Mouse (Mus musculus) granulocyte monocyte progenitor cell, adult 5-6 weeks (primary cell): Measurements from ENCODE around the gene Mrtfa. TPM values are rescaled to one million over a fixed set of nuclear protein-coding genes. Genes with fewer than 3 reads are reported as not detected.

Experiments
- ATAC-seq: replicated peaks from 2 replicates; pipeline ENCODE4 v1.8.0; 2016; ENCODE audit warnings: mild to moderate bottlenecking, moderate TSS enrichment, inconsistent platforms; ENCODE audit not compliant: poor library complexity, severe bottlenecking
- total RNA-seq, 2 experiments: library from RNA; stranded (forward) in 1 of 2; stranded (reverse) in 1 of 2; fragments of 200-712, 200-1000 nt in 1 of 2; fragments of >200 nt in 1 of 2; fragmentation: Nextera tagmentation in 1 of 2; gene quantifications; 2 replicates each; pipeline ENCODE4 v1.2.3; 2014 to 2017

Mrtfa gene
- total RNA-seq, 2 experiments from 2014 or later, result 11.1 to 36.9 TPM

DNA sequence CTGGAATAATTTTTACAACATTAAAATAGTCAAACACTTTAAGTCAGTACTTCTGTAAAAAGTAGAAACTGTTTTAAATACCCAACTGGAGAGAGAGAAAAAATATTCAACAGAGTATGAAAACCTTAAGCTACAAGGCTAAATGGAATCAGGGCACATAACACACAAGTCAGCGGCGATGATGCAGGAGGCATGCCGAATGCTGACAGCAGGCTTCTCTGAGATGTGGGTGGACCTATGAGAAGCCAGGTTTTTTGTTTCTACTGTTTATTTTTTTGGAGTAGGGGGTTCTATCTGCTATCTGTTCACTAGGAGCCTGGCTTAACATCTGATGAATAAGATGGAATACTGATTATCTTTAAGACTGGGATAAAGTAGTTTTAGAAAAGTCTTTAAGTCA is 80.2 kb downstream of the Mrtfa start:
- ATAC-seq, result no peak

DNA sequence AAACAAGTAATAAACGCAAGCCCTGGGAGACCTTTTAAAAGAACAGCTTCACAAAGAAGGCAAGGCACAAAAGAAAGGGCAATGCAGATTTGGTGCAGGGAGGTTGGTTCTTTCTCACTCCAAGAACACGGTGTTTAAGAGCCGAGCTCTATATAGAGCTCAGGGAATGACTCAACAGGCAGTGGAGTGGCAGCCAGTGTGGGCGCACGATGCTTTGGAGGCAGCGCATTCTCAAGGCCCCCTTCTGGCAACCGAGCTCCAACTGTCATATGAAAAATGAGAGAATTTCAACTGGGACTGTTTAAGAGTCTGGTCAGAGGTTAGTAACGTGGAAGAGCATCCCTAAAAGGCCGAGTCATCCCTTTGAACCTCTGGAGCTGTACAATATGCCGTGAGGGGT is 84.6 kb downstream of the Mrtfa start:
- peak; percentile 32 for ATAC-seq

DNA sequence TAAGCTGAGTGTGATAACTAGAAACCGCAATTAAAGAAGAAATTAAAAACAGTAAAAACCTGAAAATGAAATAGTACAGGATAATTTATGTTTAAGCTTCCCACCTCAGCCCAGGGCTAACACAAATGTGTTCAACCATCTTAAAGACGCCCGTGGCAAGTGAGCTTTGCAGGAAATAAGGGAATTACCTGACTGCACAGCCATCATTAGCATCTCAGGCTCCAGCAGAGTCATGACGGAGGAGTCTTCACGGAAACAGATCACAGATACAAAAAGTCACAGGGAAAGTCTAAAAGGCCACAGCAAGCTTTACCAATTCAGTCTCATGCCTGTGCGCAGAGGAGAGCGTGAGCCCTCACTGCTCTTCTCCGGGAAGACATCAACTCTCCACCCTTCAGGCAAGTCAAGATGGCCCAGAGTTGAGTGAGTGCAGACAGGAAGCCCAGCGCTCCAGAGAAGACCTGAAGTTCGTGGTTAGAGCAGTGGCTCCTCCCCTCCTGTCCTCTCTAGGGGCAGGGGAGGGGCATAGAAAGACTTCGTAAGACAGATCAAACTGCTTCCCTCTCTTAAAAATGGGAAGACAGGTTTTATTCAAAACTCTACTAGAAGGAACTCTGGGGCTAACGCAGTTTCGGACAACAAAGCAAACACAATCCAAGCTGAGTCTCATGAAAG is 85.8 kb downstream of the Mrtfa start:
- ATAC-seq, result peak; percentile 93

DNA sequence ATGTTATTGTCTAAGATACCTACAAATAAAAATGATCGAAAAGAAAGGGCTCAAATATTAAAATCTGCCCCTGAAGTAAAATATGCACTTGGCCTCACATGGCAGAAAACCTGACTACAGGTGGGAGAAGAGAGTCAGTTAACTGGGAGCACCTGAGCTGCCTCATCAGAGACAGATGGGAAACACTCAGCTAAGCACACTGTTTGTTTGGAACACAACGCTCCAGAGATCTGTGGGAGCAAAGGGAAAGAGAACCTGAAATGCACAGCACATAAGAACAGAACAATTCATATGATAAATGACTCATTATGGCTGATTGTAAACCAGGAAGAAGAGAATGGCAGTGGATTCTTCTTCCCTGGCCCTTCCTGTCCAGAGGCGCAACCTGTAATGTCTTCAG is 87.1 kb downstream of the Mrtfa start:
- ATAC-seq, result no peak

DNA sequence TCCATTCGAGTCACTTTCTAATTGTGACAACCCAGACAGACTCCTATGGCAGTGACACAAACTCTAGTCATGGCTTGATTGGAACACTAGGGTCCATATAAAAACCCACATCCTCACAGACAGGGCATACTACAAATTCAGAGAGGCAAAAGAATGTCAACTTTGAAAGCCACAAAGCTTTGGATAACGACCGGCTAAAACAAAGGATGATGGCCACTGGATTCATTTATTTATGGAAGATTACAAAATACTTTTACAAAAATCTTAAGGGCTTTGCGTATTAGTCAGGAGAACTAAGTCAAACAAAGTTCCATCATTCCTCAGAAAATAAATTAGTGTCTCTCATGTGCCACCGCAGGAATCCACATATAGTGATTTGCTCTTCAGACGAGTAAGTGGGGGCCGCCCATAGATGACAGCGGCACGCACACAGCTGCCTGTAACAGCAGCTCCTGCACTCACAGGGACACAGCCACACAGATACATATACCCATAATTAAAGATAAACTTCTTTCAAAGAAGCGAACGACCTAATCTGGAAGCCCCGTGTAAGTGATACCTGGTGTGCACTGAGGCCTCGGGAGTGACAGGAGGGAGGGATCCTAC is 88.2 kb downstream of the Mrtfa start:
- no peak for ATAC-seq

DNA sequence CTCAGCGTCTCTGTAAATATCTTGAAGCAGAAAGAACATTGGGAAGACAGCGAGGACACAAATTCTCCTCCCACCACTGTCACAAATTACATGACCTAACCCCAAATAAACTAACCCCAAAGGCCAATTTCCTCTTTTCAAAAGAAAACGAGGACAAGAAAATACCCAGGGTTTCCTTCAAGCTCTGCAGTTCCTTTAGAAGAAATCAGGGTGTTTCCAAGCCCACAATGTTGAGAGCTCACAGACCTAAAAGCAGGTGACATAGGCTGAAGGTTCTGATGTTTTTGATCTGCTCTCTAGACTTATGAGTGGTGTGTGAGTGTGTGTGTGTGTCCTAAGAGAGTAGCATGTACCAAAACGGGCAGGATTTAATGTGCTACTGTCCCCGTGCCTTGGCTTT is 89.2 kb downstream of the Mrtfa start:
- ATAC-seq, result no peak

DNA sequence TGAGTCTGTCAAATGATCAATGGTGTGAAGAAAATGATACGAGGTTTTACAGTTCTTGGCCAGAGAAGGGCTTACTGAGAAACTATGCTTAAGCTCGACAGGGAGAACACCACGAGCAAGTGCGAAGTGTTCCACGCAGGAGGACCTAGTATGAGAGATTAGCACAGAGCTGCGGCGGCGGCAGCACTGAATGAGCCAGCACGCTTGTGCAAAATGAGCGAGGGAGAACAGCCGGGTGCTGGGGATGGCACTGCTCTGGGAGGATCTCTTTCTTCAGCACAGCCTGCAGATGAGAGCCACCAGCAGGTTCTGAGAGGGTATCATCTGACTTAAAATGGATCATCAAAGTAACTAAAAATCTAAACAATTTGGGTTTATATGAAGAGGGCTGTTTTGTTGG is 91.3 kb downstream of the Mrtfa start:
- no peak for ATAC-seq

DNA sequence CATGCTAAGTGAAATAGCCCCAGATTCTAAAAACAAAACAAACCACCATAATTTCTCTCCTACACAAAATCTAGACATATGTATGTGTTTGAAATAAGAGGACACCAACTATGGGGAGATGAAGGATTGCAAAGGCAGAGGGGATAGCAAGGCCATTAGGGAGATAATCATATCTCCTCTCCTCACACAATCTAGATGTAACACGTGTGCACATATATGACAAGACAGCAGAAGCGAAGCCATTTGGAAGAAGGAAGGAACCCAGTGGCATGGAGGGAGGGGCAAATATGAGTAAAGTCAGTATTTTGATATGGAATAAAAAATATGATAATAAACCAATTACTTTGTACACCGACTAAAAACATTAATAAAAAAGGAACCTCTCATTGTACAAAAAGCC is 91.9 kb downstream of the Mrtfa start:
- ATAC-seq, result no peak

DNA sequence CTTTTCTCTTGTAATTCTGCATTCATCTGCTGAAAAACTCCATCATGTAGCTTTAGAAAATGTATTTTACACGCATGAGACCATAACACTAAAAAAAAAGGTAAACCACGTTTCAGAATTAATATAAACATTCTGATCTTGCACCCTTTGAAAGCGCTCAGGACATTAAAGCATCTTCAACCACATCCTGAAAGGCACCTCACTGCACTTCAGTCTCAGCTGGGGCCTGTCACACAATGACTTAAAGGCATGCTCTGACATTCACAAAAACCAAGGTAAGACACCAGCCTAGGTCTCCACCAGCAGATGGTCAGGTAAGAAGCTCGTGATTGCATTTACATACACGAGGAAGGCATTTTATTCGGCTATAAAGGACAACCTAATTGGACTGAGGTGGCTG is 92.7 kb downstream of the Mrtfa start:
- no peak for ATAC-seq

DNA sequence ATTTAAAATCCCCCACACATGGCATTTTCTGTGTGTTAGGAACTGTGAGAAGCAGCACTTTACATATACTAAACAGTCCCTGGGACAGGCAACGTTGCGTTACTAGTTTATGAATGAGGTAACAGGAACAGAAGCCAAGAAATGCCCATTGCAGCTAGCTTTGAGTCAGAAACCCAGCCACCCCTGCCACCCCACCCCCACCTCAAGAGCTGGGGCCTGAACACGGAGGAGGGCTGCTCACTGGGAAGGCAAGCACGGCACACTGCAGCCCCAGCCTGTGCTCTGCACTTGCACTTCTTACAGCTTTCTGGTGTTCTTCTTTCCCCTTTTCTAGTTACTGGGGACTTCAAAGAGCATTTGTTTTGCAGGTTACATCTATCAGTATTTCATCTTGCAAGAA is 93.1 kb downstream of the Mrtfa start:
- ATAC-seq, result no peak

DNA sequence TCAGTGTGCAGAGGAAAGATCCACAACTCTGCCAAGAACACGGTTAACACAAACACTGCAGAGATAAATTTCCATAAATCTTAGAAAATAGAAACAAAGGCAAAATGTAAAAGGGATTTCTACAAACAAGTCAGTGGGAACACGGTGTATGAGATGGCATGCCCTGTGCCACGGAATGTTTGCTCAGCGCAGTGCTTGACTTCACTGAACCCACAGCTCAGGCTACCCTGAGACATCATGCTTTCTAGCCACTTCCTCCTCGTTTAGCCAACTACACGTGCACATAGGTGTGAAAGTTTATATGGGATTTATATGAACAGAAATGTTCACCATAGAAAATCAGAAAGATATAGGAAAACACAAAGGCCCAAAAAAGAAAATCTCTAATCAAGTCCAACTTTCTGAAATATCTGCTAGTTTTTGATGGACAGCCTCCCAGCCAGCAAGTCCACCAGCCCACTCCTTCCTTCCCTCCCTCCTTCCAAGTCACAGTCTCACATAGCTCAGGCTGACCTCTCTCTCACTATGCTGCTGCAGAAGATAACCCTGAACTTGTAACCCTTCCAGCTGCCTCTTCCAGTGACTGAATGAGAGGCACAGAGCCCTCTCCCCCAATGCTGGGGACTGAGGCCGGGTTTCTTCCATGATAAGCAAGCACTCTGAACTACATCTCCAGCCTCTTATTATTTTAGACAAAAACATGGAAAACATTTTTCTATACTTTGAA is 94.1 kb downstream of the Mrtfa start:
- ATAC-seq, result no peak

DNA sequence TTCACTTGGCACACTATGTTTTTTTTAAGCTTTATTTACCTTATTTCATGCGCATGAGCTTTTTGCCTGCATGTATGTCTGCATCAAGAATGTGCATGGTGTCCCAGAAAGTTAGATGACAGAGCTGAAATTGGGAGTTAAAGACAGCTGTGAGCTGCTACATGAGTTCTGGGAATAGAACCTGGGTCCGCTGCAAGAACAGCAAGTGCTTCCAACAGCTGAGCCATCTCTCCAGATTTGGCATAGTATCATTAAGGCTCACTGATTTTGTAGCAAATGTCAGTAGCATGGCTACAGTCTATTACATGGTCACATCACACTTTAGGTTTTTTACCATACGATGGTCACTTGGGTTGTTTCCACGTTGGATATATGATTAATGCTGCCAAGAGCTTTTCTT is 97.5 kb downstream of the Mrtfa start:
- ATAC-seq, result no peak

DNA sequence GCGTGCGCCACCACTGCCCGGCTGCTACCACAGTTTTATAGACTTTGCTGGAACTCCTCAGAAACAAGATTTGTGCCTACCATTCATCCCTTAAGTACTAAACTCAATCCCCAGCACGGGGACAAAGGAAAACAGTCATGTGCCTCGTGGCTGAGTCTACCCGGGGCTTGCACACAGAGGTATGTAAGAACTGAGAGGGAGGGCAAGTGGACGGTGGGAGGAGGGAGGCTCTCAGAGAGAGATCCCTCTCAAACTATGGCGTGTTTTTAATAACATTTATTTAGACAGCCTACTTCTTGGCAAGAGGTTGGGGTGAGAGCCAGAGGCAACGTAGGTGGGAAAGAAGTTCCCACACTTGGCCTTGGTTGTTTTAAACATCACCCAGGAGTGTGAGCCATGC is 98.8 kb downstream of the Mrtfa start:
- ATAC-seq, result no peak

DNA sequence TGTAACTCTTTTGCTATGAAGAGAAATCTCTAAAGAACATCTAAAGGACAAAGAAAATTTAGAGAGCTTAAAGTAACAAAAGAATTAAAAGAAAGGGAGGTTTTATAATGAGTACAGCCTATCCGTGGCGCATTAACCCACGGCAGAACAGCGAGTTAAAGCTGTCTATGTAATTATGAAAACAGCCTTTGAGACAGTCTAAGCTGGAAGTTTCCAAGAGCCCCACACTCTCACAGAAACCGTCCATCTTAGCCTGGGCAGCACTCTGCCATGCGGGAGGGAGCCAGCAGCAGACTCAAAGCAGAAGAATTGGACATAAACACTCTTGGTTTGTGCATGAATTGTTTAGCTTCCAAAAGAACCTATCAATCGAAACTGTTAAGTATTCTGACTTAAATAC is 103.0 kb downstream of the Mrtfa start:
- no peak for ATAC-seq

DNA sequence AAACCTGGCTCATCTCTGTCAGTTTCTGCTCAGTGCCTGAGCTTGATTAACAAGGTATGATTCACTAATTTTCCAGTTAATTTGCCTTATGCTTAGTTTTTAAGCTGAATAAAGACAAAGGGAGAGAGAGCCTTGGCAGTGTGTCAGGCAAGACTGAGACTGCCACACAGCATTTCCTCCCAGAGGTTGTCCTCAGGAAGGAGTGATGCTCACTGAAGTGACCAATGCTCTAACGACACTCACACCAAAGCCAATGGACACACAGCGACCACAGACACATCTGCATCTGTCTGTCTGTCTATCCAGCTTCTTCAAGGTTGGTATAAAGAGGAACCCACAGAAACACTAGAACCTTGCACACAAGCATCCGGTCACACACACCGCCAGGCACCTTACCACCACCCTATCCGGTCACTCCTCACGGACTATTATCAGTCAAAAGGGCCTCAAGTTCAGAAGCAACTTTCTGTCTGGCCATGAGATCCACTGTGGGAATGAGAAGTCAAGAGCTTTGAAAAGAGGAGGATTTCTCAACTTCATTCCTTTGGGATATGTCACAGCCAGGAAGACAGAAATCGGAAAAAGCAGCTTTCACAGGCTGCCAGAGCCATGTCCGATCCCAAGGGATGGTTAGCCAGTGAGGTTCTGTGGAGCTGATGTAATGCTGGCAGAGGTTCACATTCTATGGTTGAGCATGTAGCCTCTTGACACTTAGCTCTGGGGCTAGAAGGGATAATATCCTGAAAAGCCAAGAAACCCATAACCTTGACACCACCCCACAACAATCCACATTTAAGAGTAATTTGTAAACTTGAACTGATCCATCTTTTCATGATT is 103.7 kb downstream of the Mrtfa start:
- ATAC-seq, result no peak

DNA sequence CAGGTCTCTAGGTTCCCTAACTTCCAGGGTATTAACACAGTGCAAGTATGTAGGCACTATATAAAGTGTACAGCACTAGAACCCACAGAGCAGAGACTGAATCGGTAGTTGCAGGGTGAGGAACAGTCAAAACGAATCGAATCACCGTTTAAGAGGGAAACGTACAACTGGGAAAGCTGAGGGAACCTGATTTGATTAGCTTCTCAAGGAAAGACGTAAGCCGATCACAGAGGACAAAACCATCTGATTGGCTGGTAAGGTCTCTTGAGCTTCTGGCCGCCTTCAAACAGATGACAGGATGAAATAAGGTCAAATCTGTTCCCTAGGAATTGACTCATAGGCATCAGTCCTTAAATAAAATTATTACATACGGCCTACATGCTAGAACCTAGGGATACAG is 106.7 kb downstream of the Mrtfa start:
- ATAC-seq, result no peak

DNA sequence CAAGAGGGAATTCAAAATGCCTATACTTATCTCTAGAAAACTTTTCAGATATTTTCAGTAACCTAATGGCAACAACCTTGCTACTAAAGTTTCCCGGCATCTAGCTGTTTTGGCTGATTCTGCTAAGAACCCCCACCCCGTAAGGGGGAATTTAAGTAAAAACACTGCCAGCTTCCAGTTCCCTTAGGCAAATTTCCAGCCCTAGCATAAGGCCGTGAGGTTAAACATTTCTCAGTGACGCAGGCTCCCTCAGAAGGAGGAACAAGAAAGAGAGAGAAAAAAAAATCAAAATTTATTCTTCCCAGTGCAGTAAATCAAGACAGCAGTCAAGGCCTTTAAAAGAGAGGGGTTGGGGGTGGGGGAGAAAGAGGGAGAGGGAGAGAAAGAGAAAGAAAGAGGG is 107.3 kb downstream of the Mrtfa start:
- no peak for ATAC-seq

DNA sequence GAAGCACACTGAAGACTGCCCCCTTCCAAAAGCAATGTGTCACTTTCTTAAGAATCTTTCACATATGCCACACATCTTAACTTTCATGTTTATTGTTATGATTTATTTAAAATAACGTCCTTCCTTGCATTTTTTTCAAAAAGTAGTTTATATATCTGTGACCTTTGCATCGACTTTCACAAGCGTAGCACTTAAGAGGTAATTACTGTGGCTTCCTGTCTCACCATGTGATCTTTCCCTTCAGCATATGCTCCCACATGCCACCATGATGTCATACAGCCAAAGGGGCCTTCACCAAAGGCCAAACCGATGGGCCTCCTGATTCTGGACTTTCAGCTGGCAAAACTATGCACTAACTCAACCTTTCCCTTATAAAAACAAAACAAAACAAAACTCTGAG is 109.3 kb downstream of the Mrtfa start:
- ATAC-seq, result no peak

DNA sequence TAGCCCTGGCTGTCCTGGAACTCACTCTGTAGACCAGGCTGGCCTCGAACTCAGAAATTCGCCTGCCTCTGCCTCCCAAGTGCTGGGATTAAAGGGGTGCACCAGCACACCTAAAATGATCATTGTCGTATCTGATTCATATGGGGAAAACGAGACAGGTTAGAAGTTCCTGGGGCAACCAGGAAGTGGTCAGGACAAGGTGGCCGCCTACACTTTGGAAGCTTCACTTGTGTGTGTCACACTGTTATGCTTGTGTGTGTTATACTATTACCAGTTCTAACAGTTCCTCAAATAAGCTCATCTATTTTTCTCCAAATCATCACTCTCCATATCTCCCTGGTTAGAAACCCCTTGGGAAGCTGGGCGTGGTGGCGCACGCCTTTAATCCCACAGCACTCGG is 110.2 kb downstream of the Mrtfa start:
- ATAC-seq, result no peak

DNA sequence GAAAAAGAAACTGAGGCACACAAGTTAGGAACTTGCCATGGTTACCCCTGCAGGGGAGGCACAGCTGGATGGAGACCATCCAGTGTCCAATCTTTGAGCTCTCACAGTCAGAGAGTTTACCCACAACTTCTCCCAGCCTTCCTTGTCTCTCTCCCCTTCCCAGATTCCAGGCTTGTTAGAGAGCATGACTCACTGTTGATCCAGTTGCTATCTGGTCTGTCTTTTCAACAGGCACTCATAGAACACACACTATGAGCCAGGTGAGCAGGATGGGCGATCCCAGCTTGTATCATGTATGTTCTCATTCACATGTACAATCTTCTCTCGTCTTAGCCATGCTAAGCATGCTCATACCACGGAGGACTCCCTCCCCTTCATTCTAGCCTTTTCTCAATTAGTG is 111.3 kb downstream of the Mrtfa start:
- ATAC-seq, result no peak

DNA sequence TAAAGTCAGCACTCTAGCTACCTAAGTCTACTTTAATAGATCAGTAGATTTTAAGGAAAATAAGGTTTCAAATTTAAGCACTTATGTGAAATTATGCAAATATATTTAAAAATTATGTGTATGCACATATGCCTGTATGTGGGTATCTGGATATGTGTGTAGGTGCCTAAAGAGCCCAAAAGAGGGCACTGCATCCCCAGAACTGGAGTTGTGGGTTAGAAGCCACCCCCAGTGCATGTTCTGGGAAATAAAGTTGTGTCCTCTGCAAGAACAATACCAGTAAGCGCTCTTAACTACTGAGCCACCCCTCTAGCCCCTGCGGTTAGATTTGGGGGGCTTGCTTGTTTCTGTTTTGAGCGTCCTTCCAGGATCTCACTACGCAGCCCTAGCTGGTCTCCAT is 113.0 kb downstream of the Mrtfa start:
- ATAC-seq, result no peak; the same call in 1 of the 2 replicates
